Mouse (Mus musculus) urinary bladder, postnatal 14 days (tissue): ENCODE data around the gene Dimt1.
"Not testable (repeated sequence)": the region's sequence is repeated elsewhere in the genome, so short reads cannot be mapped to it uniquely, and the experiment has no call there.

Experiments used
- DNase-seq: peaks from one replicate; pipeline ENCODE4 v3.0.0; 2021; ENCODE audit warnings: low spot score

Dimt1 gene

GRCm38 (mm10) chr13:106961496-106961895 is 14.6 kb downstream of the Dimt1 start:
- no peak for DNase-seq

GRCm38 (mm10) chr13:106996891-106997290 is 50.0 kb downstream of the Dimt1 start:
- DNase-seq = no peak

- DNase-seq = not testable (repeated sequence)
Measured at GRCm38 (mm10) chr13:106997557-106997956, 50.6 kb downstream of the Dimt1 start.

GRCm38 (mm10) chr13:106998026-106998425 is 51.1 kb downstream of the Dimt1 start:
- DNase-seq = no peak

DNA sequence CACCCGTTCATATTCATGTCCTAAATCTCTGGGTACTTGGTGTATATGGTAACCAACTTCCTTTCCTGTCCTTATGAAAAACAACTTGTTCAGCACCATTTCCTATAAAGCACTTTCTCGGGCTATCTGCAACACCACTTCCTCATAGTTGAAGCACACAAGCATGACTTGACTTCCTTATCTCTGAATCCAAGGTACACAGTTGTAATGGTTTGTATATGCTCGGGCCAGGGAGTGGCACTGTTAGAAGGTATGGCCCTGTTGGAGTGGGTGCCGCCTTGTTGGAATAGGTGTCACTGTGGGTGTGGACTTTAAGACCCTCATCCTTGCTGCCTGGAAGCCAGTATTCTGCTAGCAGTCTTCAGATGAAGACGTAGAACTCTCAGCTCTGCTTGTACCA is 51.7 kb downstream of the Dimt1 start:
- DNase-seq = peak; percentile 30

- no peak for DNase-seq
Measured at GRCm38 (mm10) chr13:107003211-107003610, 56.3 kb downstream of the Dimt1 start.

DNA sequence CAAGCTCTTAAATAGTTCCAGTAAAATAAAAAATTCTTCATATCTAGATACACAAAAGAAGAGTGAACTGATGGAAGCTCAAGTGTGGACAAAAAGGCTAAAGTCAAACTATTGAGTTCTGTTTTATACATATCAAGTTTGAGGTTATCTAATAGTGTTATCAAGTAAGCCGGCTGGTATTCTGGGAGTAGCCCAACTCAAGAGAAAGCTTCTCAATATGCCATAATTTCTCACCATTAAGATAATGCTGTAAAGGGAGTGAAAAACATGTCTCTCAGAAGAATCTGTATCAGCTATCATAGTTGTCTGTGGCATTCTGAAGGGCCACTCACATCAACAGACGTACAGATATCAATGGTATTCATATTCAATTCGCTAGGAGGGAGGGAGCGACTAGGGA is 61.2 kb downstream of the Dimt1 start:
- no peak for DNase-seq
